Comparison of ENCODE assay signal across 9 mouse cellular contexts in genomic region chr4:97600875-97601835, GRCm38 (mm10).
DNase-seq lines count a peak whose midpoint lies in the region; ATAC-seq and TF ChIP-seq lines count a peak whose summit lies in the region.
"Had no signal": no experiment of that assay in that cellular context is flagged by ENCODE, and none has a peak within 500 bp of the region (broad histone marks: within the 10 kb centered on the region; RNA-seq: fewer than 3 reads in every experiment).

No protein-coding gene starts in this region.

- DNase-seq in heart, postnatal 36 days = no peak
- DNase-seq in embryonic facial prominence, embryonic 11.5 days (ENCODE audit: low spot score) = peak; percentile 76
- no peak for DNase-seq in limb, embryonic 10.5 days (ENCODE audit: low spot score)
- peak; percentile 47 for DNase-seq in retina, embryonic 14.5 days (ENCODE audit: low spot score)
- no peak for DNase-seq in adipocyte (ENCODE audit: low spot score)
- DNase-seq in kidney, adult 11 months = no peak
- no peak for DNase-seq in left cerebral cortex, adult 2 months (ENCODE audit: extremely low spot score in 1 of 2, low spot score in 2 of 2)

- peak overlapping the region; percentile 34 for H3K4me2 ChIP-seq in heart, embryonic 16.5 days (ENCODE audit: low read depth, low read length)
- peak overlapping the region; percentile 16 for H3K4me2 ChIP-seq in embryonic facial prominence, embryonic 11.5 days (ENCODE audit: low read depth, low read length)
- H3K4me2 ChIP-seq: limb, embryonic 15.5 days had no signal

- H3K27me3 ChIP-seq in heart, embryonic 16.5 days (ENCODE audit: control insufficient read depth, insufficient read depth, low read length) = no peaks in the 10 kb centered on the region
- H3K27me3 ChIP-seq in embryonic facial prominence, embryonic 11.5 days (ENCODE audit: control insufficient read depth, insufficient read depth, low read length) = no peaks in the 10 kb centered on the region
- peaks cover 6% of the 10 kb centered on the region; the same call in 1 of the 2 replicates for H3K27me3 ChIP-seq in limb, embryonic 10.5 days (ENCODE audit: low read depth, poor library complexity, severe bottlenecking)
- H3K27me3 ChIP-seq: limb, embryonic 15.5 days had no signal

- no peaks in the 10 kb centered on the region for H3K36me3 ChIP-seq in heart, embryonic 16.5 days (ENCODE audit: control insufficient read depth, insufficient read depth)
- no peaks in the 10 kb centered on the region for H3K36me3 ChIP-seq in embryonic facial prominence, embryonic 11.5 days (replicated peaks; ENCODE audit: control insufficient read depth, insufficient read depth, low read depth, low read length)
- no peaks in the 10 kb centered on the region for H3K36me3 ChIP-seq in limb, embryonic 10.5 days
- H3K36me3 ChIP-seq: limb, embryonic 15.5 days had no signal

- H3K4me1 ChIP-seq in heart, embryonic 16.5 days (ENCODE audit: control insufficient read depth, insufficient read depth, low read length) = peaks cover 14% of the 10 kb centered on the region
- H3K4me1 ChIP-seq in embryonic facial prominence, embryonic 11.5 days (ENCODE audit: control insufficient read depth, insufficient read depth, low read length) = no peaks in the 10 kb centered on the region; the same call in 1 of the 2 replicates
- H3K4me1 ChIP-seq in limb, embryonic 10.5 days = peaks cover 21% of the 10 kb centered on the region

- H3K9me3 ChIP-seq in heart, embryonic 16.5 days (replicated peaks; ENCODE audit: control insufficient read depth, low read length) = no peaks in the 10 kb centered on the region
- no peaks in the 10 kb centered on the region for H3K9me3 ChIP-seq in embryonic facial prominence, embryonic 11.5 days (replicated peaks; ENCODE audit: control insufficient read depth, low read length)
- no peaks in the 10 kb centered on the region for H3K9me3 ChIP-seq in limb, embryonic 10.5 days (replicated peaks)
- H3K9me3 ChIP-seq: limb, embryonic 15.5 days had no signal

- ATAC-seq in heart, embryonic 16.5 days (replicated peaks; ENCODE audit: extremely low read depth, insufficient read depth, low FRiP score) = peak; percentile 86
- ATAC-seq in embryonic facial prominence, embryonic 11.5 days (replicated peaks; ENCODE audit: insufficient number of reproducible peaks, low FRiP score, low TSS enrichment, low read depth) = peak; percentile 89

- peak overlapping the region; percentile 65 for H3K27ac ChIP-seq in heart, embryonic 16.5 days (ENCODE audit: low read length)
- 0 out of 2 replicates have a peak overlapping the region, but pooled peaks have one; percentile 41 for H3K27ac ChIP-seq in embryonic facial prominence, embryonic 11.5 days (replicated peaks; ENCODE audit: low read depth, low read length)
- H3K27ac ChIP-seq in limb, embryonic 10.5 days = peak overlapping the region; percentile 56
- H3K27ac ChIP-seq in left cerebral cortex, adult 2 months = no peak overlapping the region
- H3K27ac ChIP-seq: limb, embryonic 15.5 days had no signal

- intact Hi-C loops in heart, postnatal 36 days (cut with DNase I) = no loop called here
- intact Hi-C loops in left cerebral cortex, adult 2 months (cut with DNase I) = no loop called here

- H3K9ac ChIP-seq in heart, embryonic 16.5 days (ENCODE audit: low read length) = no peak overlapping the region
- peak overlapping the region; percentile 37; the same call in 1 of the 2 replicates for H3K9ac ChIP-seq in embryonic facial prominence, embryonic 11.5 days (replicated peaks; ENCODE audit: low read length)
- H3K9ac ChIP-seq: limb, embryonic 15.5 days had no signal

- WGBS in heart, embryonic 16.5 days = 16% methylated on average over 8 of the region's 8 CpGs
- WGBS in embryonic facial prominence, embryonic 11.5 days = 20% methylated on average over 8 of the region's 8 CpGs
- 13% methylated on average over 8 of the region's 8 CpGs for WGBS in limb, embryonic 10.5 days

- TF ChIP-seq CTCF in left cerebral cortex, adult 2 months (IDR thresholded peaks at IDR 0.05) = no peak

- no peak overlapping the region for H3K4me3 ChIP-seq in heart, embryonic 16.5 days (ENCODE audit: low read length)
- no peak overlapping the region for H3K4me3 ChIP-seq in embryonic facial prominence, embryonic 11.5 days (ENCODE audit: low read depth, low read length)
- H3K4me3 ChIP-seq in limb, embryonic 10.5 days = no peak overlapping the region
- H3K4me3 ChIP-seq in left cerebral cortex, adult 2 months = no peak overlapping the region
- H3K4me3 ChIP-seq: limb, embryonic 15.5 days had no signal

Comparison
In these comparisons a context has a peak if more than half of its experiments do, and no peak if none do; other contexts are left out.
1. DNase-seq: peak in embryonic facial prominence, embryonic 11.5 days (single experiment) and retina, embryonic 14.5 days (single experiment); none in heart, postnatal 36 days (0 of 2), limb, embryonic 10.5 days (single experiment), adipocyte (single experiment), kidney, adult 11 months (single experiment) and left cerebral cortex, adult 2 months (0 of 2).